Mouse (Mus musculus): ENCODE results near the gene Srcin1. TPM values are rescaled to one million over a fixed set of nuclear protein-coding genes. Genes with fewer than 3 reads are reported as not detected.
A peak's percentile ranks its signal among the peaks of the same experiment; 100 is the strongest.

Gene Srcin1
- polyA plus RNA-seq, 1 experiment: 70.2 TPM

- TF ChIP-seq CTCF (IDR thresholded peaks at IDR 0.05; ENCODE audit: borderline replicate concordance, extremely low read depth, insufficient read depth, insufficient read length): no peak
- no peak for TF ChIP-seq POLR2A (IDR thresholded peaks at IDR 0.05; ENCODE audit: borderline replicate concordance, extremely low read depth, insufficient read depth, insufficient read length, poor library complexity, severe bottlenecking)
- DNase-seq (ENCODE audit: low read depth): no peak
Observed at GRCm38 (mm10) chr11:97469828-97470227, 106.2 kb downstream of the Srcin1 start.

- peak; percentile 91 for DNase-seq (ENCODE audit: low read depth)
Observed at GRCm38 (mm10) chr11:97468639-97469287, 107.2 kb downstream of the Srcin1 start.

GRCm38 (mm10) chr11:97466444-97467160 is 109.4 kb downstream of the Srcin1 start:
- TF ChIP-seq CTCF (IDR thresholded peaks at IDR 0.05; ENCODE audit: borderline replicate concordance, extremely low read depth, insufficient read depth, insufficient read length) (no peak), POLR2A (IDR thresholded peaks at IDR 0.05; ENCODE audit: borderline replicate concordance, extremely low read depth, insufficient read depth, insufficient read length, poor library complexity, severe bottlenecking) (no peak)
- no peak for DNase-seq (ENCODE audit: low read depth)

More at GRCm38 (mm10) chr11:97468639-97469287, 107.2 kb downstream of the Srcin1 start:
- TF ChIP-seq POLR2A (IDR thresholded peaks at IDR 0.05; ENCODE audit: borderline replicate concordance, extremely low read depth, insufficient read depth, insufficient read length, poor library complexity, severe bottlenecking) (no peak), CTCF (IDR thresholded peaks at IDR 0.05; ENCODE audit: borderline replicate concordance, extremely low read depth, insufficient read depth, insufficient read length) (peak; percentile 88)

GRCm38 (mm10) chr11:97465957-97466356 is 110.0 kb downstream of the Srcin1 start:
- DNase-seq (ENCODE audit: low read depth): no peak
- TF ChIP-seq CTCF (IDR thresholded peaks at IDR 0.05; ENCODE audit: borderline replicate concordance, extremely low read depth, insufficient read depth, insufficient read length): no peak
- no peak for TF ChIP-seq POLR2A (IDR thresholded peaks at IDR 0.05; ENCODE audit: borderline replicate concordance, extremely low read depth, insufficient read depth, insufficient read length, poor library complexity, severe bottlenecking)

- TF ChIP-seq POLR2A (IDR thresholded peaks at IDR 0.05; ENCODE audit: borderline replicate concordance, extremely low read depth, insufficient read depth, insufficient read length, poor library complexity, severe bottlenecking) (no peak), CTCF (IDR thresholded peaks at IDR 0.05; ENCODE audit: borderline replicate concordance, extremely low read depth, insufficient read depth, insufficient read length) (no peak)
- no peak for DNase-seq (ENCODE audit: low read depth)
Observed at GRCm38 (mm10) chr11:97463991-97464390, 112.0 kb downstream of the Srcin1 start.

- DNase-seq (ENCODE audit: low read depth): no peak
Observed at GRCm38 (mm10) chr11:97463166-97463565, 112.8 kb downstream of the Srcin1 start.

GRCm38 (mm10) chr11:97462538-97462937 is 113.4 kb downstream of the Srcin1 start:
- TF ChIP-seq CTCF (IDR thresholded peaks at IDR 0.05; ENCODE audit: borderline replicate concordance, extremely low read depth, insufficient read depth, insufficient read length) (no peak), POLR2A (IDR thresholded peaks at IDR 0.05; ENCODE audit: borderline replicate concordance, extremely low read depth, insufficient read depth, insufficient read length, poor library complexity, severe bottlenecking) (no peak)
- DNase-seq (ENCODE audit: low read depth): no peak

More at GRCm38 (mm10) chr11:97463166-97463565, 112.8 kb downstream of the Srcin1 start:
- TF ChIP-seq CTCF (IDR thresholded peaks at IDR 0.05; ENCODE audit: borderline replicate concordance, extremely low read depth, insufficient read depth, insufficient read length): no peak
- no peak for TF ChIP-seq POLR2A (IDR thresholded peaks at IDR 0.05; ENCODE audit: borderline replicate concordance, extremely low read depth, insufficient read depth, insufficient read length, poor library complexity, severe bottlenecking)

GRCm38 (mm10) chr11:97461307-97461820 is 114.6 kb downstream of the Srcin1 start:
- DNase-seq (ENCODE audit: low read depth): no peak
- no peak for TF ChIP-seq CTCF (IDR thresholded peaks at IDR 0.05; ENCODE audit: borderline replicate concordance, extremely low read depth, insufficient read depth, insufficient read length)
- no peak for TF ChIP-seq POLR2A (IDR thresholded peaks at IDR 0.05; ENCODE audit: borderline replicate concordance, extremely low read depth, insufficient read depth, insufficient read length, poor library complexity, severe bottlenecking)

Other genes with a start within 250 kb of the Srcin1 start
- 0.26 and 0.41 TPM in 2 replicates for gene Gpr179, start 224.1 kb downstream of the Srcin1 start, polyA plus RNA-seq (2012; rRNA removed)
- gene Socs7, start 213.6 kb downstream of the Srcin1 start, polyA plus RNA-seq (2012; rRNA removed): 31.2 and 37.1 TPM in 2 replicates
- gene Arhgap23, start 160.7 kb downstream of the Srcin1 start, polyA plus RNA-seq (2012; rRNA removed): 25.3 and 35.8 TPM in 2 replicates
- gene 4933428G20Rik, start 75.8 kb downstream of the Srcin1 start, polyA plus RNA-seq (2012; rRNA removed): 0.12 and 0.21 TPM in 2 replicates
- gene Epop, start 53.5 kb upstream of the Srcin1 start, polyA plus RNA-seq (2012; rRNA removed): 7.0 and 9.9 TPM in 2 replicates
- gene Mllt6, start 87.2 kb upstream of the Srcin1 start, polyA plus RNA-seq (2012; rRNA removed): 40.8 and 49.6 TPM in 2 replicates
- 13.1 and 13.5 TPM in 2 replicates for gene Cisd3, start 109.6 kb upstream of the Srcin1 start, polyA plus RNA-seq (2012; rRNA removed)
- gene Pcgf2, start 124.3 kb upstream of the Srcin1 start, polyA plus RNA-seq (2012; rRNA removed): 175 and 188 TPM in 2 replicates
- gene Psmb3, start 127.2 kb upstream of the Srcin1 start, polyA plus RNA-seq (2012; rRNA removed): 356 and 525 TPM in 2 replicates
- gene Pip4k2b, start 168.5 kb upstream of the Srcin1 start, polyA plus RNA-seq (2012; rRNA removed): 68.5 and 92.5 TPM in 2 replicates
- gene Cwc25, start 190.4 kb upstream of the Srcin1 start, polyA plus RNA-seq (2012; rRNA removed): 19.7 and 21.2 TPM in 2 replicates
- gene 1700001P01Rik, start 199.7 kb upstream of the Srcin1 start, polyA plus RNA-seq (2012; rRNA removed): 0.46 and 0.69 TPM in 2 replicates
- gene Rpl23, start 206.3 kb upstream of the Srcin1 start, polyA plus RNA-seq (2012; rRNA removed): 396 and 444 TPM in 2 replicates
- gene Lasp1, start 222.8 kb upstream of the Srcin1 start, polyA plus RNA-seq (2012; rRNA removed): 91.7 and 139 TPM in 2 replicates